Mouse (Mus musculus) heart, embryonic 13.5 days (tissue): ENCODE data around the gene Dock1. TPM values are rescaled to one million over a fixed set of nuclear protein-coding genes. Genes with fewer than 3 reads are reported as not detected.

ENCODE experiments used
- ATAC-seq: fragments of 200-750 bp; cut with Nextera tagmentation; 2 replicates; pipeline ENCODE4 v1.8.0; 2017; ENCODE audit warnings: moderate TSS enrichment; ENCODE audit not compliant: insufficient number of reproducible peaks, low FRiP score, low TSS enrichment; ENCODE audit errors: extremely low read depth
- H3K27ac ChIP-seq: fragments of 300-500 bp; sonication (generic); replicated peaks from 2 replicates; pipeline ENCODE4 v1.5.1; 2015; ENCODE audit warnings: moderate library complexity, mild to moderate bottlenecking, inconsistent platforms
- H3K27me3 ChIP-seq: fragments of 300-500 bp; sonication (generic); replicated peaks from 2 replicates; pipeline ENCODE4 v1.6.1; 2015; ENCODE audit warnings: mild to moderate bottlenecking, inconsistent platforms
- H3K36me3 ChIP-seq: fragments of 300-500 bp; sonication (generic); 2 replicates; pipeline ENCODE4 v1.6.1; 2015; ENCODE audit warnings: mild to moderate bottlenecking, inconsistent platforms
- H3K4me1 ChIP-seq: fragments of 300-500 bp; sonication (generic); 2 replicates; pipeline ENCODE4 v1.6.1; 2015; ENCODE audit warnings: inconsistent platforms
- H3K4me2 ChIP-seq: fragments of 300-500 bp; sonication (generic); 2 replicates; pipeline ENCODE4 v1.6.1; 2015; ENCODE audit warnings: inconsistent platforms, mild to moderate bottlenecking, moderate library complexity
- H3K4me3 ChIP-seq: fragments of 300-500 bp; sonication (generic); 2 replicates; pipeline ENCODE4 v1.5.1; 2015; ENCODE audit warnings: moderate library complexity, mild to moderate bottlenecking, inconsistent platforms
- H3K9ac ChIP-seq: fragments of 300-500 bp; sonication (generic); 2 replicates; pipeline ENCODE4 v1.6.1; 2015; ENCODE audit warnings: inconsistent platforms, mild to moderate bottlenecking, moderate library complexity
- H3K9me3 ChIP-seq: fragments of 300-500 bp; sonication (generic); 2 replicates; pipeline ENCODE4 v1.6.1; 2016; ENCODE audit warnings: inconsistent platforms
- WGBS: fragments of 180-500 bp; shearing (Covaris S2); methylation state at CpG from one replicate; pipeline ENCODE4 v1.1.7; 2015; ENCODE audit warnings: mixed read lengths; 5-methylcytosine and 5-hydroxymethylcytosine counted together
- polyA plus RNA-seq: library from polyadenylated mRNA; unstranded; fragments of >200 nt; fragmentation: Nextera tagmentation; extraction: Ambion mirVana; gene quantifications from 2 replicates; pipeline ENCODE4 v1.2.1, GENCODE M21; 2015

The Dock1 gene
- polyA plus RNA-seq, 1 experiment from 2014 or later = 19.8 TPM

GRCm38 (mm10) chr7:134864175-134864574, 193.7 kb downstream of the Dock1 start:
- no peak for ATAC-seq
- Histone ChIP-seq H3K27ac (no peak overlapping the region), H3K27me3 (no peaks in the 10 kb centered on the region), H3K36me3 (peaks cover 12% of the 10 kb centered on the region), H3K4me1 (no peaks in the 10 kb centered on the region), H3K9me3 (no peaks in the 10 kb centered on the region), H3K4me2 (no peak overlapping the region), H3K9ac (no peak overlapping the region), H3K4me3 (no peak overlapping the region)
- WGBS = 73% methylated on average over 2 of the region's 2 CpGs

- Histone ChIP-seq H3K27ac (no peak overlapping the region), H3K4me2 (no peak overlapping the region), H3K36me3 (peaks cover 28% of the 10 kb centered on the region), H3K27me3 (no peaks in the 10 kb centered on the region), H3K4me1 (no peaks in the 10 kb centered on the region), H3K9ac (no peak overlapping the region), H3K4me3 (no peak overlapping the region), H3K9me3 (no peaks in the 10 kb centered on the region)
- 58% methylated on average over 3 of the region's 3 CpGs for WGBS
- ATAC-seq = no peak
These were observed 202.1 kb downstream of the Dock1 start for GRCm38 (mm10) chr7:134872511-134872910.

GRCm38 (mm10) chr7:134872981-134873380, 202.5 kb downstream of the Dock1 start:
- no peaks in the 10 kb centered on the region for H3K9me3 ChIP-seq
- H3K4me2 ChIP-seq = no peak overlapping the region
- H3K27ac ChIP-seq = no peak overlapping the region
- peaks cover 28% of the 10 kb centered on the region for H3K36me3 ChIP-seq
- 82% methylated on average over 7 of the region's 7 CpGs for WGBS
- no peak overlapping the region for H3K4me3 ChIP-seq
- no peaks in the 10 kb centered on the region for H3K27me3 ChIP-seq
- H3K9ac ChIP-seq = no peak overlapping the region
- H3K4me1 ChIP-seq = no peaks in the 10 kb centered on the region
- ATAC-seq = no peak

- no peaks in the 10 kb centered on the region for H3K9me3 ChIP-seq
- no peaks in the 10 kb centered on the region for H3K27me3 ChIP-seq
- H3K4me1 ChIP-seq = peaks cover 12% of the 10 kb centered on the region
- ATAC-seq = no peak
- H3K27ac ChIP-seq = no peak overlapping the region
- H3K9ac ChIP-seq = no peak overlapping the region
- H3K4me3 ChIP-seq = no peak overlapping the region
- peaks cover 39% of the 10 kb centered on the region for H3K36me3 ChIP-seq
- H3K4me2 ChIP-seq = no peak overlapping the region
- 86% methylated on average over 6 of the region's 6 CpGs for WGBS
These were observed 208.5 kb downstream of the Dock1 start for GRCm38 (mm10) chr7:134878985-134879384.

- H3K4me3 ChIP-seq = no peak overlapping the region
- no peak overlapping the region for H3K4me2 ChIP-seq
- no peak for ATAC-seq
- H3K27me3 ChIP-seq = no peaks in the 10 kb centered on the region
- peaks cover 29% of the 10 kb centered on the region for H3K36me3 ChIP-seq
- 47% methylated on average over 6 of the region's 6 CpGs for WGBS
- H3K9ac ChIP-seq = no peak overlapping the region
- H3K9me3 ChIP-seq = no peaks in the 10 kb centered on the region
- H3K4me1 ChIP-seq = peaks cover 12% of the 10 kb centered on the region
- 0 out of 2 replicates have a peak overlapping the region, but pooled peaks have one; percentile 10 for H3K27ac ChIP-seq
These were observed 210.0 kb downstream of the Dock1 start for GRCm38 (mm10) chr7:134880431-134880830.

GRCm38 (mm10) chr7:134883516-134883915, 213.1 kb downstream of the Dock1 start:
- H3K36me3 ChIP-seq = peaks cover 11% of the 10 kb centered on the region; the same call in 1 of the 2 replicates
- H3K27ac ChIP-seq = no peak overlapping the region
- H3K4me2 ChIP-seq = no peak overlapping the region
- H3K9me3 ChIP-seq = no peaks in the 10 kb centered on the region
- H3K27me3 ChIP-seq = no peaks in the 10 kb centered on the region
- no peak for ATAC-seq
- 69% methylated on average over 6 of the region's 6 CpGs for WGBS
- no peak overlapping the region for H3K4me3 ChIP-seq
- no peak overlapping the region for H3K9ac ChIP-seq
- H3K4me1 ChIP-seq = peaks cover 12% of the 10 kb centered on the region

- ATAC-seq = no peak
- H3K9ac ChIP-seq = no peak overlapping the region
- no peaks in the 10 kb centered on the region for H3K9me3 ChIP-seq
- 84% methylated on average over 13 of the region's 13 CpGs for WGBS
- no peak overlapping the region for H3K4me2 ChIP-seq
- no peaks in the 10 kb centered on the region for H3K27me3 ChIP-seq
- H3K36me3 ChIP-seq = peaks cover 7% of the 10 kb centered on the region; the same call in 1 of the 2 replicates
- H3K27ac ChIP-seq = no peak overlapping the region
- H3K4me1 ChIP-seq = peaks cover 4% of the 10 kb centered on the region; the same call in 1 of the 2 replicates
- H3K4me3 ChIP-seq = no peak overlapping the region
These were observed 222.0 kb downstream of the Dock1 start for GRCm38 (mm10) chr7:134892449-134892871.

GRCm38 (mm10) chr7:134892972-134893371, 222.5 kb downstream of the Dock1 start:
- Histone ChIP-seq H3K27ac (no peak overlapping the region), H3K27me3 (no peaks in the 10 kb centered on the region), H3K9me3 (no peaks in the 10 kb centered on the region), H3K4me3 (no peak overlapping the region), H3K4me1 (peaks cover 4% of the 10 kb centered on the region; the same call in 1 of the 2 replicates), H3K9ac (no peak overlapping the region), H3K4me2 (no peak overlapping the region), H3K36me3 (peaks cover 9% of the 10 kb centered on the region; the same call in 1 of the 2 replicates)
- no peak for ATAC-seq
- WGBS = 82% methylated on average over 4 of the region's 4 CpGs

- H3K9me3 ChIP-seq = no peaks in the 10 kb centered on the region
- H3K36me3 ChIP-seq = peaks cover 11% of the 10 kb centered on the region; the same call in 1 of the 2 replicates
- H3K27me3 ChIP-seq = no peaks in the 10 kb centered on the region
- WGBS = 65% methylated on average over 2 of the region's 2 CpGs
- no peak overlapping the region for H3K4me3 ChIP-seq
- no peak for ATAC-seq
- H3K4me1 ChIP-seq = peaks cover 4% of the 10 kb centered on the region; the same call in 1 of the 2 replicates
- H3K4me2 ChIP-seq = no peak overlapping the region
- no peak overlapping the region for H3K9ac ChIP-seq
- no peak overlapping the region for H3K27ac ChIP-seq
These were observed 224.2 kb downstream of the Dock1 start for GRCm38 (mm10) chr7:134894604-134895003.

GRCm38 (mm10) chr7:134899462-134899861, 229.0 kb downstream of the Dock1 start:
- no peak overlapping the region for H3K27ac ChIP-seq
- H3K9me3 ChIP-seq = no peaks in the 10 kb centered on the region
- ATAC-seq = no peak
- H3K27me3 ChIP-seq = no peaks in the 10 kb centered on the region
- H3K4me3 ChIP-seq = no peak overlapping the region
- 87% methylated on average over 2 of the region's 2 CpGs for whole genome bisulfite sequencing
- H3K4me1 ChIP-seq = no peaks in the 10 kb centered on the region
- H3K9ac ChIP-seq = no peak overlapping the region
- H3K4me2 ChIP-seq = no peak overlapping the region
- peaks cover 11% of the 10 kb centered on the region; the same call in 1 of the 2 replicates for H3K36me3 ChIP-seq

- H3K4me2 ChIP-seq = no peak overlapping the region
- no peak overlapping the region for H3K4me3 ChIP-seq
- no peak overlapping the region for H3K27ac ChIP-seq
- WGBS = 85% methylated on average over 2 of the region's 2 CpGs
- peaks cover 8% of the 10 kb centered on the region; the same call in 1 of the 2 replicates for H3K36me3 ChIP-seq
- no peaks in the 10 kb centered on the region for H3K9me3 ChIP-seq
- no peak for ATAC-seq
- H3K4me1 ChIP-seq = no peaks in the 10 kb centered on the region
- no peaks in the 10 kb centered on the region for H3K27me3 ChIP-seq
- no peak overlapping the region for H3K9ac ChIP-seq
These were observed 231.5 kb downstream of the Dock1 start for GRCm38 (mm10) chr7:134901992-134902391.

GRCm38 (mm10) chr7:134931886-134932285, 261.4 kb downstream of the Dock1 start:
- H3K27me3 ChIP-seq = peaks cover 22% of the 10 kb centered on the region
- peaks cover 10% of the 10 kb centered on the region for H3K4me1 ChIP-seq
- H3K9ac ChIP-seq = no peak overlapping the region
- ATAC-seq = no peak
- H3K4me3 ChIP-seq = no peak overlapping the region
- no peak overlapping the region for H3K4me2 ChIP-seq
- no peaks in the 10 kb centered on the region for H3K36me3 ChIP-seq
- H3K27ac ChIP-seq = no peak overlapping the region
- 41% methylated on average over 2 of the region's 2 CpGs for WGBS
- H3K9me3 ChIP-seq = no peaks in the 10 kb centered on the region
